Mouse (Mus musculus) kidney, embryonic 14.5 days (tissue): Measurements from ENCODE around the gene Adm2. TPM values are rescaled to one million over a fixed set of nuclear protein-coding genes. Genes with fewer than 3 reads are reported as not detected.

Experiments used
- microRNA-seq: library from miRNA; unstranded; fragments of <30 nt; microRNA quantifications from one replicate; pipeline ENCODE4, GENCODE M21; 2016
- polyA plus RNA-seq: library from polyadenylated mRNA; unstranded; fragments of >200 nt; fragmentation: Nextera tagmentation; extraction: Ambion mirVana; gene quantifications from 2 replicates; pipeline ENCODE4 v1.2.1, GENCODE M21; 2014

Adm2 gene
- polyA plus RNA-seq, 1 experiment from 2014 or later, result 0.43 TPM

Small RNAs within 50 kb of the gene (microRNA-seq; reads per million reads assigned to microRNA genes)
- not detected for gene Mir6959

Other genes with a start within 250 kb of the Adm2 start
- 37.9 and 49.3 TPM in 2 replicates for gene Trabd, start 247.6 kb upstream of the Adm2 start, polyA plus RNA-seq
- gene Selenoo, start 233.6 kb upstream of the Adm2 start, polyA plus RNA-seq, result 18.8 and 21.4 TPM in 2 replicates
- 10.9 and 21.0 TPM in 2 replicates for gene Tubgcp6, start 199.6 kb upstream of the Adm2 start, polyA plus RNA-seq
- gene Hdac10, start 194.0 kb upstream of the Adm2 start, polyA plus RNA-seq, result 9.2 and 12.9 TPM in 2 replicates
- 20.8 and 23.4 TPM in 2 replicates for gene Mapk12, start 182.0 kb upstream of the Adm2 start, polyA plus RNA-seq
- 8.4 and 14.8 TPM in 2 replicates for gene Mapk11, start 173.1 kb upstream of the Adm2 start, polyA plus RNA-seq
- 124 and 165 TPM in 2 replicates for gene Plxnb2, start 141.9 kb upstream of the Adm2 start, polyA plus RNA-seq
- 15.8 and 16.6 TPM in 2 replicates for gene Dennd6b, start 126.2 kb upstream of the Adm2 start, polyA plus RNA-seq
- 23.6 and 29.8 TPM in 2 replicates for gene Ppp6r2, start 111.2 kb upstream of the Adm2 start, polyA plus RNA-seq
- 55.6 and 62.0 TPM in 2 replicates for gene Sbf1, start 7.4 kb upstream of the Adm2 start, polyA plus RNA-seq
- 0.76 TPM in 1 of 2 replicates, not detected in the other for gene Miox, start 11.7 kb downstream of the Adm2 start, polyA plus RNA-seq
- 28.0 and 48.1 TPM in 2 replicates for gene Lmf2, start 32.9 kb downstream of the Adm2 start, polyA plus RNA-seq
- gene Ncaph2, start 33.0 kb downstream of the Adm2 start, polyA plus RNA-seq, result 130 and 151 TPM in 2 replicates
- gene Sco2, start 51.1 kb downstream of the Adm2 start, polyA plus RNA-seq, result 10.2 and 11.4 TPM in 2 replicates
- gene Tymp, start 54.3 kb downstream of the Adm2 start, polyA plus RNA-seq, result 1.6 and 1.8 TPM in 2 replicates
- 0.50 TPM in 1 of 2 replicates, not detected in the other for gene Odf3b, start 56.6 kb downstream of the Adm2 start, polyA plus RNA-seq
- not detected in 2 replicates for gene Klhdc7b, start 62.2 kb downstream of the Adm2 start, polyA plus RNA-seq
- not detected in 2 replicates for gene Syce3, start 87.8 kb downstream of the Adm2 start, polyA plus RNA-seq
- gene Cpt1b, start 103.1 kb downstream of the Adm2 start, polyA plus RNA-seq, result 1.7 and 2.5 TPM in 2 replicates
- gene C730034F03Rik, start 106.9 kb downstream of the Adm2 start, polyA plus RNA-seq, result 3.1 TPM in 2 replicates
- not detected in 2 replicates for gene Gm44502, start 107.0 kb downstream of the Adm2 start, polyA plus RNA-seq
- gene Chkb, start 107.2 kb downstream of the Adm2 start, polyA plus RNA-seq, result 51.7 and 57.7 TPM in 2 replicates
- 0.34 and 0.37 TPM in 2 replicates for gene Mapk8ip2, start 131.2 kb downstream of the Adm2 start, polyA plus RNA-seq
- gene Arsa, start 154.7 kb downstream of the Adm2 start, polyA plus RNA-seq, result 11.1 and 12.1 TPM in 2 replicates
- gene Shank3, start 176.9 kb downstream of the Adm2 start, polyA plus RNA-seq, result 2.5 and 3.0 TPM in 2 replicates
- 0.32 TPM in 1 of 2 replicates, not detected in the other for gene Acr, start 245.6 kb downstream of the Adm2 start, polyA plus RNA-seq